Mouse (Mus musculus) spleen, adult 2 months (tissue): Measurements from ENCODE around the gene Prrc2a.

Experiments used
- CTCF ChIP-seq: fragments of 200-500 bp; IDR thresholded peaks from 2 replicates; pipeline ENCODE4 v1.5.1; 2011; ENCODE audit warnings: mild to moderate bottlenecking, inconsistent platforms; ENCODE audit not compliant: insufficient read depth, insufficient read length, insufficient replicate concordance; ENCODE audit errors: extremely low read depth
- POLR2A ChIP-seq: fragments of 200-500 bp; IDR thresholded peaks from 2 replicates; pipeline ENCODE4 v1.6.1; 2011; ENCODE audit warnings: low read depth, low read length, inconsistent platforms

DNA sequence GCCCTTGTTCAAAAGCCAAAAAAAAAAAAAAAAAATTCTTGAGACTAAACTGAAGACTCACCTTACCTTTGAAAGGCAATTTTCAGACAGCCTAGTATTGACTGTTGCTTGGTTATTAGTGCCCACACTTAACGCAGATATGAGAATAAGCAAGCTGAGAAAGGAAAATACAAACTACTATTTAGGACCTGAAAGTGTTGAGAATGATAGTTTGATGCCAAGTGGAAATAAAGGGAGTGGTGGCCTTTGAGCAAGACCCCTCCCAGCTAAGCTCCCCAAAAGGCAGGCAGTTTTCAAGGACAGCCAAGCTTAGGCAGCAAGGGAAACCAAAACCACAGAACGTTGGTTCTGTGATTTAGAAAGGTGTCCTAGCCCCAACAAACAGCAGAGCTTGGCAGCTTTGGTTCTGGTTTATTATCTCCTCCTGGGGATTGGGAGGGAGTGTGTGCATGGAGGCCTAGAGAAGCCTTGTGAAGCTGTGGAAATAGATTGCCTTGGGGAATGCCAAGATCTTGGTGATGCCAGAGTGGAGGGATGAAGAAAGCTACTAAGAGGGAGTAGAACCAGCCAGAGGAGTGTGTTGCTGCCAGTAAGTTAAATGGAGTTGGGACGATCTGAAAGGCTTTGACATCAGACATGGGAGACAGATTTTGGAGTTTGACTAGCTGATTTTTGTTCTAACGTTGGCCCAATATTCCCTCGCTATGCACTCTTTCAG, 16.6 kb downstream of the Prrc2a start:
- no peak for TF ChIP-seq CTCF
- TF ChIP-seq POLR2A, result no peak
